Mouse (Mus musculus) hindbrain, postnatal 0 days (tissue): ENCODE data around the gene Agbl5. TPM values are rescaled to one million over a fixed set of nuclear protein-coding genes. Genes with fewer than 3 reads are reported as not detected.

ENCODE experiments used
- ATAC-seq: fragments of 200-750 bp; cut with Nextera tagmentation; 2 replicates; pipeline ENCODE4 v1.8.0; 2017; ENCODE audit warnings: mild to moderate bottlenecking, moderate TSS enrichment, moderate library complexity
- DNase-seq: peaks from one replicate; pipeline ENCODE4 v3.0.0-alpha.2; 2015; ENCODE audit warnings: low spot score
- H3K27ac ChIP-seq: fragments of 300-500 bp; sonication (generic); 2 replicates; pipeline ENCODE4 v1.5.1; 2014; ENCODE audit warnings: mild to moderate bottlenecking
- H3K27me3 ChIP-seq: fragments of 300-500 bp; sonication (generic); 2 replicates; pipeline ENCODE4 v1.6.1; 2014; ENCODE audit warnings: low read length, mixed read lengths; ENCODE audit not compliant: insufficient read depth
- H3K36me3 ChIP-seq: fragments of 300-500 bp; sonication (generic); 2 replicates; pipeline ENCODE4 v1.6.1; 2014; ENCODE audit warnings: low read length, mixed read lengths; ENCODE audit not compliant: insufficient read depth
- H3K4me1 ChIP-seq: fragments of 300-500 bp; sonication (generic); 2 replicates; pipeline ENCODE4 v1.6.1; 2014; ENCODE audit warnings: antibody characterized with exemption, low read length, mixed read lengths; ENCODE audit not compliant: insufficient read depth
- H3K4me2 ChIP-seq: fragments of 300-500 bp; sonication (generic); 2 replicates; pipeline ENCODE4 v1.6.1; 2014; ENCODE audit warnings: low read depth, mild to moderate bottlenecking, low read length, moderate library complexity, mixed read lengths
- H3K4me3 ChIP-seq: fragments of 300-500 bp; sonication (generic); 2 replicates; pipeline ENCODE4 v1.5.1; 2014; ENCODE audit warnings: low read length
- H3K9ac ChIP-seq: fragments of 300-500 bp; sonication (generic); replicated peaks from 2 replicates; pipeline ENCODE4 v1.6.1; 2014; ENCODE audit warnings: mild to moderate bottlenecking, low read length, moderate library complexity, mixed read lengths
- H3K9me3 ChIP-seq: fragments of 300-500 bp; sonication (generic); 2 replicates; pipeline ENCODE4 v1.6.1; 2016; ENCODE audit warnings: low read length, mixed read lengths
- CTCF ChIP-seq: IDR thresholded peaks from 2 replicates; pipeline ENCODE4 v1.5.1; 2016; ENCODE audit warnings: antibody characterized with exemption, control low read depth, low read depth
- WGBS: fragments of 180-500 bp; shearing (Covaris S2); extraction: QIAGEN DNeasy Blood & Tissue Kit; methylation state at CpG from one replicate; pipeline ENCODE4 v1.1.7; 2014; 5-methylcytosine and 5-hydroxymethylcytosine counted together
- polyA plus RNA-seq: library from polyadenylated mRNA; unstranded; fragments of >200 nt; fragmentation: Nextera tagmentation; extraction: Ambion mirVana; gene quantifications from 2 replicates; pipeline ENCODE4 v1.2.1, GENCODE M21; 2015
- total RNA-seq: library from RNA; depleted of rRNA; stranded (reverse); fragments of >200 nt; gene quantifications from 2 replicates; pipeline ENCODE4 v1.2.3, GENCODE M21; 2014

The Agbl5 gene
- total and polyA plus RNA-seq, 2 experiments from 2014 or later = 18.0 to 58.7 TPM

DNA sequence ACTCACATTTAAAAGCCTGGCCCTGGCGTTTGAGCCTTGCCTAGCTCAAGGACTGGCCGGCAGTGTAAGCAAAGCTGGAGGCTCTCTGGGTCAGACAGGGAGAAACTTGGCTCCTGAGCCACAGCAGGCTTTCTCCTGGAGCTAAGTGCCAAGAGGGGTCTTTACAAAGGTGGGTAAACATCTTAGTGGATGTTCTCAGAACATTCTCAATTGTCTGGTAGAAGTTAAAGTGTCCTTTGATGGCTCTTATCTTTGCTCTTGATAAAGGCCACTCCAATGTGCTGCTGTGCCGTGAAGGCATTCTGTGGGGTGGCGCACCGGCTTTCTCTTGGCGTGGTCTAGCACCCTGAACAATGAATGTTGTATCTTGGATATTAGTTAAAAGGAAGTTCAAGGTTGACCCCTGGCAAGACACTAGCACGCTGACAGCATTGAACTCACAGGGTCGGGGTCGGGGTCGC is 34.1 kb downstream of the Agbl5 start:
- Histone ChIP-seq H3K9me3 (no peaks in the 10 kb centered on the region), H3K4me1 (peaks cover 10% of the 10 kb centered on the region), H3K27me3 (no peaks in the 10 kb centered on the region), H3K9ac (peak overlapping the region; percentile 37; the same call in 1 of the 2 replicates), H3K4me2 (peak overlapping the region; percentile 66), H3K4me3 (peak overlapping the region; percentile 48), H3K36me3 (no peaks in the 10 kb centered on the region), H3K27ac (no peak overlapping the region)
- TF ChIP-seq CTCF = no peak
- WGBS = 68% methylated on average over 10 of the region's 10 CpGs
- ATAC-seq (no peak), DNase-seq (no peak)

GRCm38 (mm10) chr5:30923119-30923518 is 34.6 kb downstream of the Agbl5 start:
- ATAC-seq = no peak

GRCm38 (mm10) chr5:30924614-30925013 is 36.1 kb downstream of the Agbl5 start:
- H3K36me3 ChIP-seq = no peaks in the 10 kb centered on the region
- 83% methylated on average over 8 of the region's 8 CpGs for WGBS

More at GRCm38 (mm10) chr5:30923119-30923518, 34.6 kb downstream of the Agbl5 start:
- Histone ChIP-seq H3K27ac (no peak overlapping the region), H3K4me2 (no peak overlapping the region), H3K9me3 (no peaks in the 10 kb centered on the region), H3K4me3 (no peak overlapping the region), H3K4me1 (peaks cover 10% of the 10 kb centered on the region), H3K36me3 (no peaks in the 10 kb centered on the region), H3K27me3 (no peaks in the 10 kb centered on the region), H3K9ac (no peak overlapping the region)
- DNase-seq = no peak
- 85% methylated on average over 6 of the region's 6 CpGs for WGBS
- TF ChIP-seq CTCF = no peak

GRCm38 (mm10) chr5:30925217-30925616 is 36.7 kb downstream of the Agbl5 start:
- TF ChIP-seq CTCF = no peak
- no peak for ATAC-seq
- Histone ChIP-seq H3K36me3 (no peaks in the 10 kb centered on the region), H3K27ac (no peak overlapping the region), H3K9ac (no peak overlapping the region), H3K4me3 (no peak overlapping the region), H3K9me3 (no peaks in the 10 kb centered on the region), H3K27me3 (no peaks in the 10 kb centered on the region), H3K4me1 (peaks cover 10% of the 10 kb centered on the region), H3K4me2 (no peak overlapping the region)
- WGBS = 87% methylated on average over 5 of the region's 5 CpGs
- no peak for DNase-seq

More at GRCm38 (mm10) chr5:30924614-30925013, 36.1 kb downstream of the Agbl5 start:
- no peak for TF ChIP-seq CTCF
- H3K4me3 ChIP-seq = no peak overlapping the region
- no peak overlapping the region for H3K27ac ChIP-seq
- H3K4me1 ChIP-seq = peaks cover 10% of the 10 kb centered on the region
- no peaks in the 10 kb centered on the region for H3K27me3 ChIP-seq
- no peaks in the 10 kb centered on the region for H3K9me3 ChIP-seq
- no peak for ATAC-seq
- no peak for DNase-seq
- no peak overlapping the region for H3K9ac ChIP-seq
- no peak overlapping the region for H3K4me2 ChIP-seq

DNA sequence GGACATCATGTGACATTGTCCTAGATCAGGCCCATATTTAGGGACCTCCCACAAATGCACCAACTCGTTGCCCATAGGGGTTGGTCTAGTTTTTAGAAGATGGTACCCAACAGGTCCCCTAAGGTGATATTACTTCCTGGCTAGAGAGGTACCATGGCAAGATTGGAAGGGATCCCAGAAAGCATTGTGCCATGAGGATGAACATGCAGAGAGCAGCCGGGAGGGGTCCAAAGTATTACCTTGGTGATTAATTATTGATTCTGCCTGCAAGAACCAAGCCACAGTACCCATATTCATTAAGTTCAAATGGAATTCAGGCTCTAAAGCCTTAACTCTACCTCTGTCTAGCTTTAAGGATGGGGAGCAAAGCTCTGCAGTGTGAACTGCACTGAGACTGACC is 37.6 kb downstream of the Agbl5 start:
- TF ChIP-seq CTCF = no peak
- ATAC-seq (no peak), DNase-seq (no peak)
- Histone ChIP-seq H3K9me3 (no peaks in the 10 kb centered on the region), H3K9ac (no peak overlapping the region), H3K36me3 (no peaks in the 10 kb centered on the region), H3K27ac (no peak overlapping the region), H3K27me3 (no peaks in the 10 kb centered on the region), H3K4me2 (no peak overlapping the region), H3K4me3 (no peak overlapping the region), H3K4me1 (peaks cover 8% of the 10 kb centered on the region)
- WGBS = 78% methylated on average over 2 of the region's 2 CpGs

- Histone ChIP-seq H3K4me1 (no peaks in the 10 kb centered on the region), H3K27ac (no peak overlapping the region), H3K27me3 (no peaks in the 10 kb centered on the region), H3K4me3 (no peak overlapping the region), H3K4me2 (peak overlapping the region; percentile 42), H3K9me3 (no peaks in the 10 kb centered on the region), H3K36me3 (no peaks in the 10 kb centered on the region), H3K9ac (no peak overlapping the region)
- ATAC-seq = peak; percentile 67; the same call in 1 of the 2 replicates
- peak; percentile 72 for DNase-seq
- no peak for TF ChIP-seq CTCF
- WGBS = 43% methylated on average over 7 of the region's 7 CpGs
Observed at GRCm38 (mm10) chr5:30927945-30928529, 39.5 kb downstream of the Agbl5 start.

- Histone ChIP-seq H3K27me3 (no peaks in the 10 kb centered on the region), H3K9me3 (no peaks in the 10 kb centered on the region), H3K4me3 (no peak overlapping the region), H3K36me3 (no peaks in the 10 kb centered on the region), H3K27ac (no peak overlapping the region), H3K4me1 (no peaks in the 10 kb centered on the region), H3K4me2 (no peak overlapping the region), H3K9ac (no peak overlapping the region)
- TF ChIP-seq CTCF = peak; percentile 80
- ATAC-seq (peak; percentile 36; the same call in 1 of the 2 replicates), DNase-seq (peak; percentile 89)
- WGBS = 34% methylated on average over 4 of the region's 4 CpGs
Observed at GRCm38 (mm10) chr5:30930121-30930520, 41.6 kb downstream of the Agbl5 start.
